Mouse (Mus musculus) forebrain, embryonic 14.5 days (tissue): ENCODE results near the gene Slc22a6. TPM values are rescaled to one million over a fixed set of nuclear protein-coding genes. Genes with fewer than 3 reads are reported as not detected.

Experiments
- ATAC-seq: fragments of 200-750 bp; cut with Nextera tagmentation; 2 replicates; pipeline ENCODE4 v1.8.0; 2017; ENCODE audit warnings: mild to moderate bottlenecking, moderate library complexity
- DNase-seq: peaks from one replicate; pipeline ENCODE4 v3.0.0-alpha.2; 2015; ENCODE audit warnings: low spot score
- H3K27ac ChIP-seq: fragments of 300-500 bp; sonication (generic); 2 replicates; pipeline ENCODE4 v1.5.1; 2014; ENCODE audit warnings: low read depth, mild to moderate bottlenecking, control low read depth, low read length, moderate library complexity
- H3K27me3 ChIP-seq: fragments of 300-500 bp; sonication (generic); replicated peaks from 2 replicates; pipeline ENCODE4 v1.6.1; 2014; ENCODE audit warnings: low read length, control low read depth, mixed read lengths; ENCODE audit not compliant: control insufficient read depth, insufficient read depth
- H3K36me3 ChIP-seq: fragments of 300-500 bp; sonication (generic); 2 replicates; pipeline ENCODE4 v1.6.1; 2014; ENCODE audit warnings: low read length, control low read depth; ENCODE audit not compliant: control insufficient read depth, insufficient read depth
- H3K4me1 ChIP-seq: fragments of 300-500 bp; sonication (generic); 2 replicates; pipeline ENCODE4 v1.6.1; 2014; ENCODE audit warnings: antibody characterized with exemption, low read length, control low read depth; ENCODE audit not compliant: control insufficient read depth, insufficient read depth
- H3K4me2 ChIP-seq: fragments of 300-500 bp; sonication (generic); 2 replicates; pipeline ENCODE4 v1.6.1; 2014; ENCODE audit warnings: mild to moderate bottlenecking, control low read depth, low read length
- H3K4me3 ChIP-seq: fragments of 300-500 bp; sonication (generic); 2 replicates; pipeline ENCODE4 v1.5.1; 2014; ENCODE audit warnings: low read depth, low read length, control low read depth
- H3K9ac ChIP-seq: fragments of 300-500 bp; sonication (generic); 2 replicates; pipeline ENCODE4 v1.6.1; 2014; ENCODE audit warnings: mild to moderate bottlenecking, low read length, control low read depth, moderate library complexity
- H3K9me3 ChIP-seq: fragments of 300-500 bp; sonication (generic); replicated peaks from 2 replicates; pipeline ENCODE4 v1.6.1; 2016; ENCODE audit warnings: low read length, control low read depth, mixed read lengths; ENCODE audit not compliant: control insufficient read depth
- WGBS: fragments of 180-500 bp; shearing (Covaris S2); extraction: QIAGEN DNeasy Blood & Tissue Kit; methylation state at CpG from one replicate; pipeline ENCODE4 v1.1.7; 2014; 5-methylcytosine and 5-hydroxymethylcytosine counted together
- polyA plus RNA-seq: library from polyadenylated mRNA; unstranded; fragments of >200 nt; fragmentation: Nextera tagmentation; extraction: Ambion mirVana; gene quantifications from 2 replicates; pipeline ENCODE4 v1.2.1, GENCODE M21; 2014

Slc22a6 gene
- polyA plus RNA-seq, result 4.7 and 7.4 TPM in 2 replicates

GRCm38 (mm10) chr19:8617904-8618303 lies at the start of gene Slc22a6:
TSS of gene Slc22a6 (plus strand) at chr19:8618039.
- ATAC-seq (no peak), DNase-seq (no peak)
- H3K4me3 ChIP-seq, result no peak within 1 kb of the TSS
- no peaks in the 10 kb centered on the region for H3K9me3 ChIP-seq
- H3K4me2 ChIP-seq, result no peak within 1 kb of the TSS
- H3K4me1 ChIP-seq, result no peaks in the 10 kb centered on the region
- no peaks in the 10 kb centered on the region for H3K36me3 ChIP-seq
- H3K27ac ChIP-seq, result no peak within 1 kb of the TSS
- 6% methylated on average over 7 of the region's 7 CpGs for WGBS
- H3K9ac ChIP-seq, result no peak within 1 kb of the TSS
- H3K27me3 ChIP-seq, result no peaks in the 10 kb centered on the region

DNA sequence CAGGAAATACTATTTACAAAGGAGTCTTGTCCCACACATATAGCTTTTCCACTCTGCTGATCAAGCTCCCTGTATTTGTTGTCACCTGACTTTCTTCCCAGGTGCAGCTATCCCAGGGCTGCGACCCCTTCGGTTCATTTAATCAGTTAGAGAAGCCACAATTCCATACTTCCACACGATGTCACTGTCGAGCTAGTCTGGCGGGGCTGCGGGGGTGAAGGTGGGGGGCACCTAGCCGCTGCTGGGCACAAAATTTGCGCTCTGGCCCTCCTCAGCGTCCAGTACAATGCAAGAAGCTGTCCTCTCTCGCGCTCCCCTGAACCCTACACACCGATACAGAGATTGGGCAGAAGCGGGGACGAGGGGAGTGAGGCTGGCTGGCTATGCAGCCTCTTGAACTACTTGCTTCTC lies 48.4 kb upstream of the Slc22a6 start:
- ATAC-seq (peak; percentile 29; the same call in 1 of the 2 replicates), DNase-seq (peak; percentile 38)
- Histone ChIP-seq H3K9ac (no peak overlapping the region; the same call in 1 of the 2 replicates), H3K9me3 (no peaks in the 10 kb centered on the region), H3K4me1 (0 out of 2 replicates have a peak, but pooled peaks cover 2% of the 10 kb centered on the region), H3K27me3 (no peaks in the 10 kb centered on the region), H3K4me2 (peak overlapping the region; percentile 46), H3K27ac (no peak overlapping the region), H3K36me3 (no peaks in the 10 kb centered on the region), H3K4me3 (0 out of 2 replicates have a peak overlapping the region, but pooled peaks have one; percentile 5)
- 4% methylated on average over 14 of the region's 14 CpGs for WGBS

DNA sequence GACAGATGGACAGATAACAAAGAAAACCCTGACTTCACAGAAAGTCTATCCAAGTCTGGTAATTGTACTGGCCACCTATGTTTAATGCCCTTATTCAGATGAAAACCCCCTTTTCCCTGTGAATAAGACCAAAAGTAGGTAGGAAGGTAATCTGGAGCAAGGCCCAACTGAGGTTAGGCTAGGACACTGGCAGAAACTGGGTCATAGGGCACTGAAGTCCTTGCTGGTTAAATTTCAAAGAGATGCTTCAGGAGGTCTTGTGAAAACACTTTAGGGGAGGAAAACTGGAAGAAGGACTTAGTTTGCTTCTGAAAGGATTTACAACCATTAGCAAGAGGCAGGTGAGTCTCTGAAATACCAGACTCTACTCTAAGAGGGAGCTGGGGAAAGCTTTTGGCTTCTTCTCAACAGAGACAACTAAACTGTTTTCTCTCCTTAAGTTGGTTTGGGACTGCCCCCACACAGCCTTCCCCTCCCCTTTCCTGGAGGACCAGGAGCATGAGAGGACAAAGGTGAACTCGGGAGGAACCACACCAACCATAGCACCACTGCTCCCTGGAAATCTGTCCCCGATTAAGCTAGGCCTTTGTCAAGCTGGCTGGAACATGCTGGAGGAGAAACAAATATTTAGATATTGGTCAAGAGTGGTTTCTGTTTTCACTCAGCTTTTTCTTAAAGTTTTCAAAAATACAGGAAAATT lies 47.3 kb upstream of the Slc22a6 start:
- Histone ChIP-seq H3K36me3 (no peaks in the 10 kb centered on the region), H3K27me3 (no peaks in the 10 kb centered on the region), H3K4me2 (no peak overlapping the region), H3K9ac (no peak overlapping the region), H3K9me3 (no peaks in the 10 kb centered on the region), H3K27ac (no peak overlapping the region), H3K4me1 (0 out of 2 replicates have a peak, but pooled peaks cover 2% of the 10 kb centered on the region), H3K4me3 (no peak overlapping the region)
- DNase-seq (no peak), ATAC-seq (no peak)
- 74% methylated on average over 2 of the region's 2 CpGs for WGBS

DNA sequence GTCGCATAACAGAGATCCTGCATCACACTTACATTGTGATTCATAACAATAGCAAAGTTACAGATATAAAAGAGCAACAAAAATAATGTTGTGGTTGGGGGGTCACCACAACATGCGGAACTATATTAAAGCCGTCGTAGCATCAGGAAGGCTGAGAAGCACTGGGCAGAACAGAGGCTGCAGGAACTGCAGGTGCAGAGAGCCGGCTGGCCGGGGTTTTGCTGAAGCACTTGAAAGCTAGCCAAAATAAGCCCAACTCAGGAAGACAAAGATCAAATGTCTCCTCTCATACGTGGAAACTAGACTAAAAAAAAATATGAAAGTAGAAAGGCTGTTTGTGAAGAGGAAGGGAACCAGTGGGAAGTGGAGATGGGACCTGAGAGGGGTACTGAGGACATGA lies 46.1 kb upstream of the Slc22a6 start:
- 68% methylated on average over 7 of the region's 7 CpGs for WGBS
- H3K27me3 ChIP-seq, result no peaks in the 10 kb centered on the region
- no peak overlapping the region for H3K4me3 ChIP-seq
- H3K9ac ChIP-seq, result no peak overlapping the region
- no peak overlapping the region for H3K4me2 ChIP-seq
- DNase-seq, result no peak
- ATAC-seq, result no peak
- no peaks in the 10 kb centered on the region for H3K36me3 ChIP-seq
- no peaks in the 10 kb centered on the region for H3K4me1 ChIP-seq
- H3K27ac ChIP-seq, result no peak overlapping the region
- no peaks in the 10 kb centered on the region for H3K9me3 ChIP-seq

DNA sequence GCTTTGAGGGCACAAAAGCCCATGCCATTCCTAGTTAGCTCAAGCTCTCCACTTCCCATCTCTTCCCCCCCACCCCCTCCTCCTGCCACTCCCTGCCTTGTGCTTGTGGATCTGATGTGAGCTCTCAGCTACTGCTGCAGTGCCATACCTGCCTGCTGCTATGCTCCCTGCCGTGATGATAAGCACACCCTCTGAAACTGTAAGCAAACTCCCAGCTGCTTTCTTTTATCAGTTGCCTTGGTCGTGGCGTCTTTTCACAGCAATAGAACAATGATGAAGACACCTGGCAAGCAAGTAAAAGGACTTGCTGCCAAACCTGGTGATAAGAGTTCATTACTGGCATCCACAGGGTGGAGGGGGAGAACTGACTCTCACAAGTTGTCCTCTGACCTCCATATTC lies 45.4 kb upstream of the Slc22a6 start:
- H3K9me3 ChIP-seq, result no peaks in the 10 kb centered on the region
- WGBS, result 45% methylated on average over 3 of the region's 3 CpGs
- no peak overlapping the region for H3K9ac ChIP-seq
- H3K27ac ChIP-seq, result no peak overlapping the region
- ATAC-seq, result no peak
- H3K4me3 ChIP-seq, result no peak overlapping the region
- H3K4me2 ChIP-seq, result no peak overlapping the region
- DNase-seq, result no peak
- no peaks in the 10 kb centered on the region for H3K27me3 ChIP-seq
- no peaks in the 10 kb centered on the region for H3K4me1 ChIP-seq
- no peaks in the 10 kb centered on the region for H3K36me3 ChIP-seq

DNA sequence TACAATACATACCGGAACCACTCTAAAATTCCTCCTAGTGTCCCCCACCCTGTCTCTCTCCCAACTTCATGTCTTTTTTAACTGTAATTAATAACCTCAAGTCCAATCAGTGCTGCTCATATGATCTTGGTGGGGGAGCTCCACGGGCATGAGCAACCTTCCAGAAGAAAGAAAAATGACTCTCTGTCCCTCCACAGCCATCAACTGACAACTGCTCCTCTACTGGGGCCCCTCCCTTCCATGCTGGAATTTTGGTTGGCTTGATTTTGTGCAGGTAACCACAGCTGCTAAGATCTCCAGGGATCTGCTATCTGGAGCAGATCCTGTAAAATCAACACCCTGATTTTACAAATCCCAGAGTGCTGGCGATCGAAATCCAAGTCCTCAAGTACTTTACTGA lies 40.4 kb upstream of the Slc22a6 start:
- ATAC-seq (no peak), DNase-seq (no peak)
- H3K4me3 ChIP-seq, result no peak overlapping the region
- no peak overlapping the region for H3K27ac ChIP-seq
- H3K4me1 ChIP-seq, result 0 out of 2 replicates have a peak, but pooled peaks cover 3% of the 10 kb centered on the region
- H3K36me3 ChIP-seq, result no peaks in the 10 kb centered on the region
- no peak overlapping the region for H3K4me2 ChIP-seq
- H3K27me3 ChIP-seq, result no peaks in the 10 kb centered on the region
- no peak overlapping the region for H3K9ac ChIP-seq
- no peaks in the 10 kb centered on the region for H3K9me3 ChIP-seq
- 90% methylated on average over 4 of the region's 4 CpGs for WGBS

DNA sequence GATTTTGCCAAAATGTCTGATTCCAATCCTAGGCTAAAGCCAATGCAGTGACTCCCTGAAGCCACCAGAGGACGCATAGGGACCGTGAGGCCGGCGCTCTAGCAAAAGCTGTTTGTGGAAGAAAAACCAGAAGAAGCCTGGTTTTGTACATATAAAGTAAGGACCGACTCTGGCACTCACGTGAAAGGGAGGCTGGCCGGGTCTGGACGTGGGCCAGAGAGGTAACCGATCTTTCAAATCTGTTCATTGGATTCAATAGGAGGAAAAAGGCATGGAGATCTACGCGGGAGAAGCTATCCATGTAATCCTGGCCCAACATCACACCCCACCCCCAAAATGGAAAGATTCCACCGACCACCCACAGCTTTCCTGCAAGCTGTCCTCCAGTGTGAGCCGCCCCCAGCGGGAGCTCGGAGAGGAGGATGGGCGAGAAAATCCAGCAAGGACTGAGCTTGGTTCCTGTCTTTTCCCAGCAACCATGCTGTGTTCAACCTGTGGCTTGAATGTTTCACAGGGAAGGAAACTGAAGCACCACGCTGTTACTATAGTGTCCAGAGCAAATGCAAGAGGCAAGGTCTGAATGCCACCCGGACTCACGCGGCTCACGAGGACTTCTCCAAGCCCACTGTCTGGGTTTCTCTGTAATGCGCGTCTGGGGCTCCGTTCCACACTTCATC lies 39.4 kb upstream of the Slc22a6 start:
- ATAC-seq, result peak; percentile 80
- Histone ChIP-seq H3K9me3 (no peaks in the 10 kb centered on the region), H3K4me3 (peak overlapping the region; percentile 19), H3K36me3 (no peaks in the 10 kb centered on the region), H3K9ac (peak overlapping the region; percentile 50), H3K27ac (no peak overlapping the region), H3K4me2 (peak overlapping the region; percentile 59), H3K4me1 (0 out of 2 replicates have a peak, but pooled peaks cover 3% of the 10 kb centered on the region), H3K27me3 (no peaks in the 10 kb centered on the region)
- peak; percentile 87 for DNase-seq
- WGBS, result 7% methylated on average over 24 of the region's 24 CpGs

GRCm38 (mm10) chr19:8578970-8579342 lies 38.9 kb upstream of the Slc22a6 start:
- Histone ChIP-seq H3K4me2 (peak overlapping the region; percentile 59), H3K9ac (peak overlapping the region; percentile 50; the same call in 1 of the 2 replicates), H3K9me3 (no peaks in the 10 kb centered on the region), H3K27me3 (no peaks in the 10 kb centered on the region), H3K36me3 (no peaks in the 10 kb centered on the region), H3K4me1 (0 out of 2 replicates have a peak, but pooled peaks cover 3% of the 10 kb centered on the region), H3K27ac (peak overlapping the region; percentile 14; the same call in 1 of the 2 replicates), H3K4me3 (no peak overlapping the region; the same call in 1 of the 2 replicates)
- ATAC-seq (no peak), DNase-seq (no peak)
- WGBS, result 83% methylated on average over 2 of the region's 2 CpGs

GRCm38 (mm10) chr19:8585298-8585697 lies 32.5 kb upstream of the Slc22a6 start:
- 90% methylated on average over 3 of the region's 3 CpGs for WGBS
- H3K4me2 ChIP-seq, result no peak overlapping the region
- no peak overlapping the region for H3K27ac ChIP-seq
- no peak for DNase-seq
- H3K4me1 ChIP-seq, result no peaks in the 10 kb centered on the region
- H3K4me3 ChIP-seq, result no peak overlapping the region
- H3K36me3 ChIP-seq, result no peaks in the 10 kb centered on the region
- ATAC-seq, result no peak
- no peaks in the 10 kb centered on the region for H3K9me3 ChIP-seq
- no peak overlapping the region for H3K9ac ChIP-seq
- H3K27me3 ChIP-seq, result no peaks in the 10 kb centered on the region
